Mouse (Mus musculus) monocyte, adult 2 months (primary cell): Measurements from ENCODE around the gene Ovgp1.
"Not testable (repeated sequence)": the region's sequence is repeated elsewhere in the genome, so short reads cannot be mapped to it uniquely, and the experiment has no call there.

Source experiments
- DNase-seq, 2 experiments: peaks; one replicate each; pipeline ENCODE4 v3.0.0; 2022; ENCODE audit warnings: low spot score in 2 of 2, low read depth in 1 of 2

The Ovgp1 gene

DNA sequence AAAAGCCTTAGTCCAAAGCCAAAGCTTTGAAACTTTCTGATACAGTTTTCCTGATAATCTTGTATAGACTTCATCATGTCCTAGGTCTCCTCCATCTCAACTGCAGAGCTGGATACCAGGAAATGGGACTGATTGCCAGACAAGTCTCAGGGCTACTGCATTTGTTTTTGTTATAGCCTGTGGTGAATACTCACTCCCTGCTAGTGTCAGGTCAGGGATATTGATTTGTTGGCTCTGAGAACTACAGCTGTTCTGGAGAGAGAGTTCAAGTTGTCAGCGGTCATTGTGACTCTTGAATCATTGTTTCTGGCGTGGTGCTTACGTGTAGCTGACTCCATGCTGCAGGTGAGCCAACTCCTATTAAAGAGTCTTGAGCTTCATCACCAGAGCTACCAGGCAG, at the start of gene Ovgp1:
Ovgp1 (plus strand) TSS at position 301 of the 400 bp plus-strand sequence.
- no peak for DNase-seq

GRCm38 (mm10) chr3:105924616-105925015, 48.9 kb upstream of the Ovgp1 start:
- DNase-seq, result no peak

GRCm38 (mm10) chr3:105927561-105928194, 45.8 kb upstream of the Ovgp1 start:
- no peak for DNase-seq

DNA sequence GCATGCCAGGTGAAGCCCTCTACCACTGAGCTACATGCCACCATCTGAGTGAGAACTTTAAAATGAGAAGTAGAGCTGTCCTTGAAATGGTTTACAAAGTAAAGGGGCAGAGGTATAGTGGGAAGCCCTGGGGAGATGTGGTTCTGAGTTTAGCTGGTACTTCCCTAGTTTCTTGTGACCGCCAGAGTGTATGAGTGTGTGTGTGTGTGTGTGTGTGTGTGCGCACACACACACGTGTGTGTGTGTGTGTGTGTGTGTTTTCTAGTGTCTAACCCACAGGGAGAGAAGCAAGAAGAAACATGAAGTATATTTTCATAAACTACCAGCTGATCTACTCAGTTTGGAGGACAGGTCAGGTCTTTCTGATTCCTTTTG, 45.3 kb upstream of the Ovgp1 start:
- DNase-seq, result no peak

DNA sequence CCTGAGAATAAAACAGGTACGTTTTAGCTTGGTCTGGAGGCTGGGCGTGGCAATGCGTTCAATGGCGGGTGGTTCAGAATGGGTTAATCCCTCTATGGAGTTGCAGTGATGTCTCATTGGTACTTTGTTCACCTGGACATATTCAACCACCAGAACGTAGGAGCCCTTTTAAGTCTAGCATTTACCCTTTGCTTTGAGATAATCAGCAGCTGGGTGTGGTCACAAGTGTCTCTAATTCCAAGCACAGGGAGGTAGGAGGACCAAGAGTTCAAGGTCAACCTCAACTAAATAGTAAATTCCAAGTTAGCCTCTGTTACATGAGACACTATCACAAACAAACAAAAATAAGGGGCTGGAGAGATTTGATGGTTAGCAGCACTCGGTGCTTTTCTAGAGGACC, 44.7 kb upstream of the Ovgp1 start:
- DNase-seq, result no peak

DNA sequence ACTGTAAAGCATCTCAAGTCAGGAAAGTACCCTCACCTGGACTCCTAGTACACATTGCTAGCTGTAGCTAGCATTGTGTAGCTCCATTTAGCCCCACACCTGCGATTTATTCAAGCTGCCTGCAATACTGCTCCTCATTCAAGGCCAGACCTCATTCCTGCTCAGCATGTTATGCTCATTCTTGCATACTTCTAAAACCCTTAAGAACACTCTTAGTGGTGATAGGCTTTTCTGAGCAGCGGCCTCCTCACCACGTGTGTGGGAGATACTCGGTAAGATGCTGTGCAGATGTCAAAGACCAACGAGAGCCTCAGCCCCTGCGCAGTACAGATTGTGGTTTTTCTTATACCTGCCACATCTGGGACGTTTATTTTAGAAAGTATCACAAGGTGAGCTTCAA, 43.7 kb upstream of the Ovgp1 start:
- no peak for DNase-seq

- no peak for DNase-seq
Measured at GRCm38 (mm10) chr3:105931095-105931494, 42.4 kb upstream of the Ovgp1 start.

DNA sequence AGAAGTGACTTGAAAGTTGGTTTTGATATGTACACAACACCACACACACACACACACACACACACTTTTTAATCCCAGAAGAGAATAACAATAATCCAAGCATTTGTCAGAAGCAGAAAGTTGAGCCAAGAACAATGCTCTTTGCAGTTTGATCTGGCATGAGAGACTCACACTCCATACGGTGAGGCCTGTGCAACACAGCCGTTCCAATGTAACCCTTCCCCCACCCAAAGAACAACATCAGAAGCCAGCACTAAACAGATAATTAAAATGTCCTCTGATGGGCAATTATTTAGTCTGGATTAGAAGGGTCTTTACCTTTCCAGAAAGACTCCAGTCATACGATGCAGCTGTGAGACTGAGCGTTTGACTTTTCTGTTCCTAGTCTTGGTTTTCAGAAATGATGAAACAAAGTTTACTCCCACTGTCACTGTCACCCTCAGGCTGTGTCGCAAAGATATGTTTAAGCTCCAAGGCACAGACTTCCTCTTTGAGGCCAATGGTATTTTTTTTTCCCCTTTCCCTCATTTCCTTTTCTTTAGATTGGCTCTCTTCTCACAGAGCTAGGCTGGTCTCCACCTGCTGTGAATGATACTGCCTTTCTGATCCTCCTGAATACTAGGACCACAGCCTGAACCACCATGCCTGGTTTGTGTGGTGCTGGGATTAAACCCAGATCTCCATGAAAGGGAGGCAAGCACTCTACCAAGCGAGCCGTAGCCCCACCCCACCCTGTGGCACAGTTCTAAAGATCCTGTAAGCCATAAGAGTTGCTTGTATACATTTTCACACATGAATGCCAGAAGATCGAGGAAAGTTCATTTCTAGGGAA, 41.1 kb upstream of the Ovgp1 start, which contains the start of gene I830077J02Rik:
I830077J02Rik (minus strand) TSS at position 425 of the 832 bp plus-strand sequence.
- DNase-seq, result peak; percentile 18 to 26

DNA sequence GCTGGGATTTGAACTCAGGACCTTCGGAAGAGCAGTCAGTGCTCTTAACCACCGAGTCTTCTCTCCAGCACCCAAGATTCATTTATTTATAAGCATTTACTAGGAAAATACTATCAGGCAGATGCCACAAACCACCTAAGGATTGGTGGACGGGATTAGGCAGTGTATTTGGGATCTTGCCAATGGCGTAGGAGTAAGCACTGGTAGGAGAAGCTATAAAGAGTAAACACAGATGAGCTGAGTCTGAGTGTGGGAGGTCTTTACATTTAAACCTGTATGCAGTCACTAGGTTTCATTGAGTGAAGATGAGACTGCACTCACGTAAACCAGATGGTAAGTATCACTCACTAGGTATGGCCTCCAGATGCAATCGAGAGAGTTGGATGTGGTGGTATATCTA, 39.6 kb upstream of the Ovgp1 start:
- DNase-seq, result no peak

DNA sequence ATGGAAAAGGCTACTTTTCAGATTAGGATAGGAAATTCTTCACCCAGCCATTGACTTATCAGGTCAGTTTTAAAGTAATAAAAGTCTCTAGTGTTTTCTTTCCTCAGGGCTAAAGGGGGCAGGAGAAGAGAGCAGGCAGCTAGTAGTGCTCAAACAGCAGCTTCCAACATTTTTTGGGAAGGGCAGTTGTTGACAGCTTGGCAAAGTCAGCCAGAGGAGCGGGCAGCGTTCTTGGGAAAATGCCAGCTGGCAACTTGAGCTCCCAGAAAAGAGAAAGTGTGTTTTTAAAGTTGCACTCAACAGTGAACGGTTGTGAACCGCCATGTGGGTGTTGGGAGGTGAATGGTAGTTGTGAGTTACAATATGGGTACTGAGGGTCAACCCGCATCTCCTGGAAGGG, 38.5 kb upstream of the Ovgp1 start:
- no peak for DNase-seq

DNA sequence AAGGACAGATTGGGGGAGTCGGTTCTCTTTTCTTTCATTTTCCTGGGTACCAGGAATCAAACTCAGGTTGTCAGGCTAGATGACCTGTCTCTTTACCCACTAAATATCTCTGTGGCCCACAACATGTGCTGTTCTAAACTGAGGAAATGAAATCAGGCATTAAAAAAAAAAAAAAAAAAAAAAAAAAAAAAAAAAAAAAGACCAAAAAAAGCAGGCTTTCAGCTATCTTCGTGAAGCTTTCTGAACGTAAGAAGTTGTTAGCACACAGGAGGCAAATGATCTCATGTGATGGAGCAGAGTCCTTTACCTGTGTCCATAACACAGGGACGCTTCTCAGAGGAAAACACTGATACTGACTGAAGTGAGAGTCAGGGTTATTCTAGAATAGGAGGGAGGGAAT, 37.4 kb upstream of the Ovgp1 start:
- no peak for DNase-seq

GRCm38 (mm10) chr3:105951348-105951747, 22.2 kb upstream of the Ovgp1 start:
- DNase-seq, result no peak

DNA sequence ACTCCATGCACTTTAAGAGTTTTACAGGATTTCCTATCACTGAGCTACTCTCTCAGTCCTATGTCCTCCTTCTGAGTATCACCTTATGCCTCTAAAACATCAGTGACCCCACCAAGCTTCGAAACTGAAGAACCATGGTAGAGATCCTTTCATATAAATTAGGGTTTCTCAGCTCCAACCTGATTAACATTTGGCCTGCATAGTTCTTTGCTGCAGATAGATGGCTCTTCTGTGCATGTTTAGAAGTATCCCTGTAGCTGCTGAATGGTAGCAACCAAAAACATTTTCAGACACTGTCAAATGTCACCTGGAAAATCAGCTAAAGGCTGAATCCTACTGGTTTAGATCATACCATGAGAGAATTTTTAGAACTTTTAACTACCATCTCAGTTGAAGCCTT, 16.3 kb upstream of the Ovgp1 start:
- DNase-seq, result no peak

DNA sequence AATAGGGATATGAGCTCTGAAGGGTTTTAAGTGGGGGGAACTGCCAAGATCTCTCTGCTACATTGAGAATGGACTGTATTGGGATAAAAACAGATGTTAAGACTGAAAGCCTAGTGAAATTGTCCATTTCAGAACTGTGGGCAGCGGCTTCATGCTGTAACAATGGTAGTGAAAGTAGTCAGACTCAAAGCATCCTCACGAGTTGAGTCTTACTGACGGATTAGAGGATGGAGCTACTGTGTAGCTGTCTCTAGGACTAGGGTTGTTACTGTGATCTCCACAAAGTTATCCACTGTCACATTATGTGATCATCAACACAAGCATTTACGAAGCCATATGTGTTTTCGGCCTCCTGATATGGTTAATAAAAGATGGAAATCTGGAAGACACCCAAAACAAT, 15.3 kb upstream of the Ovgp1 start:
- DNase-seq, result no peak

DNA sequence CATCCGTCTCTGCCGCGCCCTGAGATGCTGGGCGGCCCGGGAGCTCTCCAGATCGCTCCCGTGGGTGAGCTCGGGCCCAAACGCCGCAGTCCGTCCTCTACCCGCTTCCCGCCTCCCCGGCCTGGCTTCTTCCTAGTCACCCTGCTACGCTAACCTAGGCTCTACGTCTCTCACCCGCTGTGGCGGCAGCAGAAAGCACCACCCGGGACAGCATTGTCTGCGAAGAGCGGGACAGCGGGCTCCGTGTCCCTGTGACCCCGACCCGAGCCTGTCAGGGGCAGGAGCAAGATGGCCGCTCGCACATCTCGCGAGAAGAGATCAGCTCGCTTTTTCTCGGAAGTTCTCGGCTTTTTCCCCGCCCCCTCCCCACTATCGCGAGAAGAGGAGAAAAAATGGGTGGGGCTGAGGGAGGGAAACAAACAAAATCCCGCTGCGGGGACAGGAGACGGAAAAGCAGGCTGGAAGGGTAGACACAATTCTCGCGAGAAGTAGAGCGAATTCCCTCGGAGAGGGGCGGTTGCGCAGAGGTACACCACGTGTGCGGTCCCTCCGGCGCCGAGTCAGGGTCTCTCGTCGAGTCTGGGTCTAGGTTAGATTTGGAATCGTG, 14.4 kb upstream of the Ovgp1 start, which contains the start of gene Wdr77:
Wdr77 (plus strand) TSS at position 396 of the 607 bp plus-strand sequence.
- DNase-seq, result peak; percentile 91 to 94

DNA sequence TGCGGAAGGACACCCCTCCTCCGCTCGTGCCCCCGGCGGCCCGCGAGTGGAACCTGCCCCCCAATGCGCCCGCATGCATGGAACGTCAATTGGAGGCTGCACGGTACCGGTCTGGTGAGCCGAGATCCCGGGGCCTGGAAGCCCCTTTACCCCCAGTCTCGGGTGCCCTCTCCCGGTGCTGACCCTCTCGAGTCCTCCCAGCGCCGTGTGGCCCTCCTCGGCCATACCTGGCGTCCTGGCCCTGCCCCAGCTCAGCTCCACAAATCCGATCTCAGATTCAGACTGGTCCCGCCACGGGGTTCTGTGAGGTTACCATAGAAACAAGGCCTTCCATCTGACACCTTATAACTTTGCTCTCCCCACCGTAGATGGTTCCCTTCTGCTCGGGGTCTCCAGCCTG, 13.9 kb upstream of the Ovgp1 start:
- no peak for DNase-seq

GRCm38 (mm10) chr3:105959999-105960398, 13.5 kb upstream of the Ovgp1 start, which contains the start of gene Atp5f1:
TSS of gene Atp5f1 (minus strand) at chr3:105960099.
- DNase-seq, result peak in 1 of 2 experiments; percentile 6

DNA sequence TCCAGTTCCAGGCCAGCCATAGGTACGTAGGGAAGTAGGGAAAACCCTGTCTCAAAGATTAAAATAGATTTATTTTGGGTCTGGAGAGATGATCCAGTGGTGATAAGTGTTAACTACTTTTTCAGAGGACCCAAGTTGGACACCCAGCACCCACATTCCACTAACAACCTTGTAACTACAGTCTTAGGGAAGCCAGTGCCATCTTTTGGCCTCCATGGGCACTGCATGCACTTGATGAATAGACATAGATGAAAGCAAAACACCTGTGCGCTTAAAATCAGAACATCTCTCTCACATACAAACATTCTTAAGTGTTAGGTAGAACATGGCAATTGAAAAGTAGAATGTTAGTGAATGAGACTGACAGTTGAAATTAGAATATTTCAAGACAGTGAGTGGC, 12.8 kb upstream of the Ovgp1 start:
- DNase-seq, result no peak

- no peak for DNase-seq
Measured at GRCm38 (mm10) chr3:105971831-105972446, 1.6 kb upstream of the Ovgp1 start.

DNA sequence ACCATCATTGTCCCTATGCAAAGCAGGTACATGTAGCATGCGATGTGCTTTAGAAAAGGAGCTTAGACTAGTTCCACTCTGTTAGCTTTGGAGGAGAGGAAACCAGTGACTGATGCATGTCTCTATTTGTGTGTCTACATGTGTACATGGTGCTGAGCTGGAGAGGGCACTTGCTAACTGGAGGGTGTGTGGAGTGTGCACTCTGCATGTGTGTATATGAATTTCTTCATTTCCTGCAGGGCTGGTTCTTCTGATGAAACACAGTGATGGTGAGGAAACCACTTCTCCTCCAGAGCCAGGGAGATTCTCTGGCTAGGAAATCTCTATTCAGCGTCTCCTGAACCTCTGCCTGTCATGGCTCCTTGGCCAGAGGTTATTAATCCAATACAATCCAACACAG, 663 bp downstream of the Ovgp1 start:
- no peak for DNase-seq

DNA sequence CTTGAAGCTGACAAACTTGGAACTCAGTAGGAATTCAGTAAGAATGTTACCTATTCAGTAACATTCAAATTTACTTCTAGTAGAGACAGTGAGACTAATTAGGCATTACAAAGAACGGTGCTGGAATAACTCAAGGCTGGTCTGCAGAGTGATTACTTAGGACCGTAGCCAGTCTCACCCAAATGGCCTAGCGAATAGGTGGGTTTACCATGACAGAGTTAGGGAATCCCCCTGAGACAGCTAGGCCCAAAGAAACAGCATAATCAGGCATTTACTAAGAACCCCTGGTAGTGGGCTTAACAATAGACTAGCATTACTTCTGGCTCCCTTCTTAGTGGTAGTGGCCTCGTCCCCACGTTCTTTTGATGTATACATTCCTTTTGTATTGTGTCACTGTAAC, 16.1 kb downstream of the Ovgp1 start:
- not testable (repeated sequence) for DNase-seq
